Mouse (Mus musculus): ENCODE measurements around the gene Nde1.
"Not testable (repeated sequence)": the region's sequence is repeated elsewhere in the genome, so short reads cannot be mapped to it uniquely, and the experiment has no call there.

DNA sequence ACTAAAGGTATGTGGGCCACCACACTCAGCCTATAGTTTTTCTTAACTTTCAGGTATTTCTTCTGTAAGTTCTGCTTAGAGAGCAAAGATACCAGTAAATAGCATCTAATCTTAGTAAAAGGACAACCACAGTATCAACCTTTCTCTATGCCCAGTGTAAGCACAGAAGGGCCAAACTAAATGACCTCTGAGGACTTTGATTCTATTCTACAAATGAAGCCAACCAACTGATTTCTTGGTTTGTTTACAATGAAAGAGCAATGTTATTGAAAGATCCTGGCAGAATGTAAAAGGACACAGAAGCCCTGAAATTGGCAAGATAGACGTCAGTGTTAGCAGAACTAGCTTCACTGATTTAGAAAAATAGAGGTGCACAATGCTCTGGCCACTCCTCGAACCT lies 7.4 kb upstream of the Nde1 start:
- TF ChIP-seq CTCF (IDR thresholded peaks at IDR 0.05; ENCODE audit: borderline replicate concordance, insufficient read depth, low read depth, low read length); POLR2A (IDR thresholded peaks at IDR 0.05; ENCODE audit: borderline replicate concordance, insufficient read depth, low read length): not testable (repeated sequence)
